Mouse (Mus musculus): ENCODE measurements around the gene Notch4. TPM values are rescaled to one million over a fixed set of nuclear protein-coding genes. Genes with fewer than 3 reads are reported as not detected.

Notch4 gene
- total RNA-seq, 2 experiments from 2014 or later = 29.2 to 39.3 TPM

DNA sequence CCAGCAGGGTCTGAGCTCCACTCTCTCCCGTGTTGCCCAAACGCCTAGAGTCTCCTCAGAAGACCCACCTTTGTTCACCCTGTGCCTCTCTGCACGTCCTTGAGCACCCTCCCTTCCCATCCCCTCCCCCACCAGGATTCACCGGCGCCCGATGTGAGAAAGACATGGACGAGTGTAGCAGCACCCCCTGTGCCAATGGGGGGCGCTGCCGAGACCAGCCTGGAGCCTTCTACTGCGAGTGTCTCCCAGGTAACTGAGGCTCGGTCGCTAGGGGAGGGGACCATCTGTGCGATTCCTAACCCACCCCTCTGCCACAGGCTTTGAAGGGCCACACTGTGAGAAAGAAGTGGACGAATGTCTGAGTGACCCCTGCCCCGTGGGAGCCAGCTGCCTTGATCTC lies 8.3 kb downstream of the Notch4 start:
- no peak for DNase-seq

DNA sequence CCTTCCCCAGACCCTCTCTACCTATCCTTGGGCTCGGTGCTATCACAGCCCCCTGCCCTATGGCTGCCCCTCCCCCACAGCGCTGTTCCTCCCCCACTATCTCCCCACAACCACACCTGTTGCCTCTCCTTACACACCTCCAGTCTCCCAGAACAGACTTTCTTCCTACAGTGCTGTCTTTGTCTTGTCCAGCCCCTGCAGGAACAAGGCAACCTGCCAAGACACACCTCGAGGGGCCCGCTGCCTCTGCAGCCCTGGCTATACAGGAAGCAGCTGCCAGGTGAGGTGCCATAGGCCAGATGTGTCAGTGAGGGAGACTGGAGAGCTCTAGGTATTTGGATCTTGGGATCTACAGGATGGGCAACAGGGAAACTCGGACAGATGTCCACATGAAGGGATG lies 12.5 kb downstream of the Notch4 start:
- no peak for DNase-seq

DNA sequence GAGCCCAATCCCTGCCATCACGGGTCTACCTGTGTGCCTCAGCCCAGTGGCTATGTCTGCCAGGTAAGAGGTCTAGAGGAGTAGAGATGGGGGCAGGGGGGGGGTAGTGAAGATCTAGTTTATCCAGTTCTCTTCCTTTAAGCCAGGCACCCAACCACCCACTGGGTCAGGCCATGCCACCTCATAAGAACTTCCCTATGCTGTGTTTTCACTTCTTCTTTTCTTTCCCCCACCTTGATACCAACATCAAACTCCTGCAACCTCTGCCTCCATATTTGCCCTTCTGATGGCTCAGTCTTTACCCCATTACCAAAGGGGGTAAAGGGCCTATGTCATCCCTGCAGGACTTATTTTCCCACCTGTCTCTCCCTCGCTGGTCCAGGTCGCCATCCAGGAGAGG lies 14.0 kb downstream of the Notch4 start:
- no peak for DNase-seq

DNA sequence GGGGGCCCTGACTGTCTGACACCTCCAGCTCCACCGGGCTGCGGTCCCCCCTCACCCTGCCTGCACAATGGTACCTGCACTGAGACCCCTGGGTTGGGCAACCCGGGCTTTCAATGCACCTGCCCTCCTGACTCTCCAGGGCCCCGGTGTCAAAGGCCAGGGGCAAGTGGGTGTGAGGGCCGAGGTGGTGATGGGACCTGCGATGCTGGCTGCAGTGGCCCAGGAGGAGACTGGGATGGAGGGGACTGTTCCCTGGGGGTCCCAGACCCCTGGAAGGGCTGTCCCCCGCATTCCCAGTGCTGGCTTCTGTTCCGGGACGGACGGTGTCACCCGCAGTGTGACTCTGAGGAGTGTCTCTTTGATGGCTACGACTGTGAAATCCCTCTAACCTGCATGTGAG lies 18.5 kb downstream of the Notch4 start:
- DNase-seq = no peak

DNA sequence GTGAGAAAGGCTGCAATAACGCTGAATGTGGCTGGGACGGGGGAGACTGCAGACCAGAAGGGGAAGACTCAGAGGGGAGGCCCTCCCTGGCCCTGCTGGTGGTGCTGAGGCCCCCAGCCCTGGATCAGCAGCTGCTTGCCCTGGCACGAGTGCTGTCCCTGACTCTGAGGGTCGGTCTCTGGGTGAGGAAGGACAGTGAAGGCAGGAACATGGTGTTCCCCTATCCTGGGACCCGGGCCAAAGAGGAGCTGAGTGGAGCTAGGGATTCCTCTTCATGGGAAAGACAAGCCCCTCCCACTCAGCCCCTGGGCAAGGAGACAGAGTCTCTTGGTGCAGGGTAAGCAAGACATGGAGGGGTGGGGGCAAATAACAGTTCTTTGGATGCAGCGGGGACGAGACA lies 19.3 kb downstream of the Notch4 start:
- no peak for DNase-seq

DNA sequence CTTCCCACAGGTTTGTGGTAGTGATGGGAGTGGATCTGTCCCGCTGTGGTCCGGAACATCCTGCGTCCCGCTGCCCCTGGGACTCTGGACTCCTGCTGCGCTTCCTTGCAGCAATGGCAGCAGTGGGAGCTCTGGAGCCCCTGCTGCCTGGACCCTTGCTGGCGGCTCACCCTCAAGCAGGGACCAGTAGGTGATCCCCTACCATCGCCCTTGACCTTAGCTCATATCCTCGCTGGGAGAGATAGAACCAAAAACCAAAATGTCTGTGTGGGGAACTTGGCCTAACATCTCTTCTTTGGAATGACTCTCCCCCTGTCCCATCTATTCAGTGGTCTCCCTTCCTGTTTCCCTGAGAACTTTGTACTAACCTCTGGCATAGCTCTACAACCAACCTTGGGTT lies 19.8 kb downstream of the Notch4 start:
- no peak for DNase-seq

DNA sequence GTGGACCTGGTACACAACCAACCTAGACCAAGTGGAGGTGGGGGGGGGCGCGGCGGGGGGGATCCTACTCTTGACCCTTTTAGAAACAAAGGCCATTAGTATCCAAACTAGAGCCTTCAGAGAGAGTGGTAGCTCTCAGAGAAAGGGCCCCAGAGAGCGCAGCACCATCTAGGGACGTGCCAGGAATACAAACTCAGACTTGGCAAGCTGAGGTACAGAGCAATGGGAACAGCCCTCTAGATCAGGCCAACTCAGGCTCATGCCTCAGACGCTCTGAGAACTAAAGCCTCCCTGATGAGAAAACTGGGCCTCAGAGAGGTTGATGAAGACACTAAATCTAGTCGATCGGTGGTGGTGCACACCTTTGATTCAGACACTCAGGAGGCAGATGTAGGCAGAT lies 21.1 kb downstream of the Notch4 start:
- DNase-seq = no peak

DNA sequence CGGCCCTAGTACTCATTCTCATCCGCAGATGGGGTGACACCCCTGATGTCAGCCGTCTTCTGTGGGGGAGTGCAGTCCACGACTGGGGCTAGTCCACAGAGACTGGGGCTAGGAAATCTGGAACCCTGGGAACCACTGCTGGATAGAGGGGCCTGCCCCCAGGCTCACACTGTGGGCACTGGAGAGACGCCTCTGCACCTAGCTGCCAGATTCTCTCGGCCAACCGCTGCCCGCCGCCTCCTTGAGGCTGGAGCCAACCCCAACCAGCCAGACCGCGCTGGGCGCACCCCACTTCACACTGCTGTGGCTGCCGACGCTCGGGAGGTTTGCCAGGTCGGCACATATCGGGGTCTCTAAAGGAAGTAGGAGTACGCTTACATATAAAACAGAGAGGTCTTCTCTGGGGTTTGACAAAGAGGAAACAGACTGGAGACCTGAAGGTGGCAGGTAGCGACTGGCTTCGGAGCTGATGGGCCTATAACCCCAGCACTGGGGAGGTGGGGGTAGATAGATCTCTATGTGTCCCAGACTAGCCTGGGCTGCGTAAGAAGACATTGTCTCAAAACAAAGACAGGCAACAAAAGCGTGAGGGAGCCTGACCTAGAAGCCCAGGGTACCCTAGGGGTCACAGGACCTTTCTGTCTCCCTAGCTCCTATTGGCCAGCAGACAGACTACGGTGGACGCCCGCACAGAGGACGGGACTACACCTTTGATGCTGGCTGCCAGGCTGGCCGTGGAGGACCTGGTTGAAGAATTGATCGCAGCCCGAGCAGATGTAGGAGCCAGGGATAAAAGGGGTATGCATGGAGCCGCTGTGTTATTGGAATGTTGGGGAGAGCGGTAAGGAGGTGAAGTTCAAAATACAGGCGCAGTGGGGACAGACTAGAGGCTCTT lies 22.1 kb downstream of the Notch4 start:
- DNase-seq = no peak

DNA sequence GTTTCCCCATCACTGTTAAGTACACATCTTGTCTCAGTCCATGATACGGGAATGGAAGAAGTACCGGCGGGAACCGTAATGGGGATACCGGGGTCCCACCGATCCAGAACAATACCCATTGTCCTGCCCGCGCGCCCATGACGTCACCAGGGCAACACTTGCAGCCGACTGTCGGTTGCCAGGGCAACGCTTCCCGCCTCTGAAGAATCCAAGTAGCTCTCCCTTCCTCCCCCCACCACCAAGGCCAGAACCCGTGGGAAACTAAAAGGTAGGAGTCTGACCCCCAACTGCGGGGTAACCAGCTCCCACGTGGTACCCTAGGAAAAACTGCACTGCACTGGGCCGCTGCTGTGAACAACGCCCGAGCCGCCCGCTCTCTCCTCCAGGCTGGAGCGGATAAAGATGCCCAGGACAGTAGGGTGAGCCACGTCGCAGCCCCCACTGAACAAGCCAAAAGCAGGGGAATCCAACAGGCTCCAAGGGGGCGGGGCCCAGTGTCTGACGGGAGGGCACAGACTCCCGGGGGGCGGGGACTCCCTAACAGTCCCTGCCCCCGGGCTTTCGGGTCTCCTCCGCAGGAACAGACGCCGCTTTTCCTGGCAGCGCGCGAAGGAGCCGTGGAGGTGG lies 22.8 kb downstream of the Notch4 start:
- DNase-seq = peak; percentile 90

DNA sequence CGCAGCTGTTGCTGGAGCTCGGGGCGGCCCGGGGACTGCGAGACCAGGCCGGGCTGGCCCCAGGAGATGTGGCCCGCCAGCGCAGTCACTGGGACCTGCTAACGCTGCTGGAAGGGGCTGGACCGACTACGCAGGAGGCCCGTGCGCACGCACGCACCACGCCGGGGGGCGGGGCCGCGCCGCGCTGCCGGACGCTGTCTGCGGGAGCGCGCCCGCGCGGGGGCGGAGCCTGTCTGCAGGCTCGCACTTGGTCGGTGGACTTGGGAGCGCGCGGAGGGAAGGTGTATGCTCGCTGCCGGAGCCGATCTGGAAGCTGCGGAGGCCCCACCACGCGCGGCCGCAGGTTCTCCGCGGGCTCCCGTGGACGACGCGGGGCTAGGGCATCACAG lies 23.3 kb downstream of the Notch4 start:
- DNase-seq = peak; percentile 97

DNA sequence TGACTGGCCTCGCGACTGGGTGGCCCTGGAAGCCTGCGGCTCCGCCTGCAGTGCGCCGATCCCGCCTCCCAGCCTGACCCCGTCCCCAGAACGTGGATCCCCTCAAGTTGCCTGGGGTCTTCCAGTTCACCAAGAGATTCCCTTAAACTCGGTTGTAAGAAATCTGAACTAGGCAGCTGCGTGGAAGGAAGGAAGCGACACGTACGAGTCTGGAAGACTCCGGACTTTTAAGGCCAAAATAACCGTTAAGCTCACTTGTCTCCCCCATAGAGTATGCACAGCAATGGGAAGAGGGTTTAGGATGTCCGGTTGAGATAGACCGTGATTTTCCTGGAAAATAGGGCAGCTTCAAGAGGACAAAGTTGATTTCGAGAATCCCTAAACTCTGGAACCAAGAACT lies 23.7 kb downstream of the Notch4 start:
- DNase-seq = no peak

DNA sequence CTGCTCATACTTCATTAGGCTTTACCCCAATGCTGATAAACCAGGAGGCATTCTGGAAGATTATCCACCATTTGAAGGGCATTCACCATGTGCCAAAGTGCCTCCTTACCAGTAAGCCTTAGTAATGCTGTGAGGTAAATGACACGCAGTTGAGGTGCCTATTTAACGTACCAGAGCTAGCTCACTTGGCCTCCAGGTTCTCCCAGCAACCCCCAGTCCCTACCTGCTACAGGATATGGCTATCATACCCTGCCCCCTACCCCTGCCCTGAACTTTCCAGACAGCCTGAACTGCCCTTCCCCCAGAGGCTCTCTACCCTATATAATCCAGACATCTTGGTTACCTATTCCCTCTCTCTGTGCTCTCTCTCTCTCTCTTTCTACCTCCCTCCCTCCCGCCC lies 24.7 kb downstream of the Notch4 start:
- DNase-seq = no peak

DNA sequence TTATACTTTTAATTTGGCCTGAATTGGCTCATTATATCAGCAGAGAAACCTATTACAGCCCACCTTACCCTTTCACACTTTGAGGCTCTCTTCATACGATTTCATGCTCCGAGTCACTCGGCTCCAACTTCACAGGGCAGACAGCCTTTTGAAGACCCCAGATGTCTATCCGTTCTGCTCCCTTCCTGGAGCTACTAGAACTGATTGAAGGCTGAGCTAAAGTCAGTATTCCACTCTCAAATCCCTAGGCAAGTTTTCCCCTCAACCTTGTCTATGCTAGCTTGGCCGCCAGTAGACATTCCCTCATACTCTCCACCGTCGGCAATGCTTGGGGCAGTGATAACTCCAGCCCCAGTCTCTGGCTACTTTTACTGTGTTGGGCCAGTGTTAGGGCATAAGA lies 25.1 kb downstream of the Notch4 start:
- DNase-seq = no peak

DNA sequence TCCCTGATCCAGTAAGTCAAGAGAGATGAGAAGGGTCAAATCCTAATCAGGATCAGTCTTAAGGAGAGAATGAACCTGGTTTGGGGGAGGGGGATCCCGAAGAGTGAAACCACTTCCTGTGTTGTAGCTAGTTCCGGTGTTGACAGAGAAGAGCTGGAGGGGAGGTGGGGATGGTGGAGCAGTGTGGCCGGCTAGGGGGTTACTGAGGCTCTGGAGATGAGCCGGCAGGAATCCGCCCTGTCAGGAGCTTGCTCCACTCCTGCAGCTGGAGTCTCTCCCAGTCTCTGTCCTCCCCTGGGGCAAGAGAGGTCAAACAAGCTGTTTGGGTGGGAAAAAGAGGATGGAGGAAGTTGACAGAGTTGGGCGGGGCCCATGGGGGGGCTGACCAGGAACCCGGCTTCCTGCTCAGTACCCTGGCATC lies 25.6 kb downstream of the Notch4 start, which contains the start of gene Gpsm3:
Gpsm3 (plus strand) TSS at position 126 of the 421 bp plus-strand sequence.
- peak; percentile 67 for DNase-seq

DNA sequence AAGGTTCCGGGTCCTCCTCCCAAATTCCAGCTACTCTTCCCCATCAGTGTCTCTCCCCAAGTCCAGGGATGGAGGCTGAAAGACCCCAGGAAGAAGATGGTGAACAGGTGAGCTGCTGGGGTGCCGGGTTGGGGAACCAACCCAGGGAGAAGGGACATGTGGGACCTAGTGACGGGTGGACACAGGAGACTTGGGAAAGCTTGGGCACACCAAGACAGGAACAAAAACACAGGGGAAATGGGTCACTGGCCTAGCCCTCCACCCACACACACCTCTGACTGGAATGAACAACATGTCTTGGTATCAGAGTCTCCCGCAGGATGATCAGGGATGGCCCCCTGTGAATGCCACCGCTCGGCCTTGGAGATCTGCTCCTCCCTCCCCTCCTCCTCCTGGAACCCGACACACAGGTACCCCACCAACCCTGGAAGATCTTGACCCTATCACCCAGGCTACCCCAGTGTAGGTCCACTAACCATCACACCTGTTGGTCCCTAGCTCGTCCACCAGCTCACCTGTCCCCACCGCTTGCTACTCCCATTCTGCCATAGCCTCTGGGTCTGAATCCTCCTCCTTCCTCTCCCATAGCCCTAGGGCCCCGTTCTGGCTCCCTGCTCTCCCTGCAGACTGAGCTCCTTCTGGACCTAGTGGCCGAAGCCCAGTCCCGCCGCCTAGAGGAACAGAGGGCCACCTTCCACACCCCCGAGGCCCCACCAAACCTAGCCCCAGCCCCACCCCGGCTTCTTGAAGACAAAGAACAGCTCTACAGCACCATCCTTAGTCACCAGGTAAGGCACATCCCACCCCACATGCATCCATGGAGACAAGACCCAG lies 26.3 kb downstream of the Notch4 start:
- no peak for DNase-seq

DNA sequence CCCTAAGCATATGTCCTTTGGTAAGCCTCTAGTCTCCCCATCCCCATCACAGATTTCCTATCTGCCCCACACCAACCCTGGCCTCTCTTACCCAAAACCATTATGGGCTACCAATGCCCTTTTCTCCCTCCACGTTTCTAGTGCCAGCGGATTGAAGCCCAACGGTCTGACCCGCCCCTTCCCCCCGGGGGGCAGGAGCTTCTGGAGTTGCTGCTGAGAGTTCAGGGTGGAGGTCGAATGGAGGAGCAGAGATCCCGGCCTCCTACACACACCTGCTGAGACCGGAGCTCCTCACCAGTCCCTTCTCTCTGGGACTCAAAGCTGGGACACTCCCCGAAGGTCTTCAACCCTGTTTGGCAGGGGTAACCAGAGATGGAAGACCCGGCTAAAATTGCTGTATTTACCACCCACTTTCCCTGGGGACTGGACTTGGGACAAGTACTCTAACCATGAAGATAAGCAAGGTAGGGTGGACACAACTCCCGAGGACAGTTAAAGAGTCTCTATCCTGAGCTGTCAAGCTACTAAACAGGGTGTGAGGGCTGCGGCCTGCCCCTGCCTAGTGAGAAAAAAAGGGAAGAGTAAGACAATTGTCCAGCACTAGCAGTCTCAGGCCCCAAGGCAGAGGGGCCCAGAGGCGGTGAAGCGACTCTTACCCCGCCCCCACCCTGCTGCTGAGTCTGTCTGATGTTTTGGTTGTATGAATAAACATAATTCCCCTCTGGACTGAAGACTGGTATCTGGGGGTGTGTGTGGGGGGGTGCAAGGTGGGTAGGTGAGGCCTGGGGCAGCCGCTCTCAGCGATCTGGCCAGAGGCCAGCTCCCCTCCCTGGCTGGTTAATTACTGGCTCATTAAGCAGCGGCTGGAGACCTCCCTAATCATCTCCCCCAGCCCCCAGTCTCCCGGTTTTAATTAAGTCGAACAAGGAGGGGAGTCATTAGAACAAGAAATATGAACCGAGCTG lies 27.2 kb downstream of the Notch4 start, which contains the start of gene Pbx2:
Pbx2 (plus strand) TSS at position 238 of the 965 bp plus-strand sequence.
- DNase-seq = no peak

DNA sequence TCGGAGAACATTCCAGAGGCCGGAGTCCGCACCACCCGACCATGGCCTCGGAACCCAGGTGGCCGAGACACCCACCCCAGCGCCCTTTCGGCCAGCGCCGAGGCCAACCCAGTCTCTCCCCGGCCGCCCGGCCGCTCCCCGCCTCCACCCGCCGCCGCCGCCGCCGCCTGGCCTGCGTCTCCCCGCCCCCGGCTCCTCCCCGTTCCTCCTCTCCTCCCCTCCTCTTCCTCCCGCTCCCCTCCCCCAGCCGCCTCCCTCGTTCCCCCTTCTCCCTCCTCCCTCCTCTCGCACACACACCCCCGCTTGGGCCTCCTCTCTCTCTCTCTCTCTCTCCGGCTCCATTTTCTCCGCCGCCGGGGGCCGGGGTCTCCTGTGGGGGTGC lies 27.9 kb downstream of the Notch4 start:
- DNase-seq = peak; percentile 95

DNA sequence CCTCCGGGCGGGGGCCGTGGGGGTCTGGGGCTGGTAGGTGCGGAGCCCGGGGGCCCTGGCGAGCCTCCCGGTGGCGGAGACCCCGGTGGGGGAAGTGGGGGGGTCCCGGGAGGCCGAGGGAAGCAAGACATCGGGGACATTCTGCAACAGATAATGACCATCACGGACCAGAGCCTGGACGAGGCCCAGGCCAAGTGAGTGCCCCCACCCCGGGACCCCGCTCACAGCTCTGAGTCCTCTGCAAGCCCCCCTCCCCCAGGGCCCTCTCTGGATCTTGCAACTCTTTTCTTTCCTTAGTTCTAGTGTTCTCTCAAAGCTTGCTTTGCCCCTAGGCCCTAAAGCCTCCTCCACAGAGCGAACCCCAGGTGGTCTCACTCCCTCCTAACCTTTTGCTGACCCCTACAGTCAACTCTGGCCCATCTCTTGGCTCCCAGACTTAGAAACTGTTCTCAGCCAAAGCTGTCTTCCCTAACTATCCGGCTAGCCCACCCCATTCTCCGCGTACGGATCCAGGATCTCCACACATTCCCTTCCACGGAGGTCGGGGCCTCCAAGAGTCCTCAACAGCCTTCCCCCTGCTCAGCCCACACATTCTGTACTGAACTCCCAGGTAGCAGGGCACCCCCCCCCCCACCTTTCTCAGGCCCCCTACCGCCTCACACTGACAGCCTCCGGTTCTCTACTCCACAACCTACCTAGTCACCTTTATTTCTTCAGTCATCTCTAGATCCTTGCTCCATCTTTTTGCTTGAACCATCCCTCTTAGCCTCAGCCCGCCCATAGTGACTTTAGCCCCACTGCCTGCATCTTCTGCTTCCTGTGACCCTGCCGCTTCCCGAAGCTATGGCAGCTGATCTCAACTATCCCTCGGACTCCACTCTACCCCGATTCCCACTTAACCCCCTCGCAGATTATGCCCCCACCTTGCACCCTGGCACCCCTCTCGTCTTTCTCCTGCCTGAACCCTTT lies 28.8 kb downstream of the Notch4 start:
- no peak for DNase-seq

DNA sequence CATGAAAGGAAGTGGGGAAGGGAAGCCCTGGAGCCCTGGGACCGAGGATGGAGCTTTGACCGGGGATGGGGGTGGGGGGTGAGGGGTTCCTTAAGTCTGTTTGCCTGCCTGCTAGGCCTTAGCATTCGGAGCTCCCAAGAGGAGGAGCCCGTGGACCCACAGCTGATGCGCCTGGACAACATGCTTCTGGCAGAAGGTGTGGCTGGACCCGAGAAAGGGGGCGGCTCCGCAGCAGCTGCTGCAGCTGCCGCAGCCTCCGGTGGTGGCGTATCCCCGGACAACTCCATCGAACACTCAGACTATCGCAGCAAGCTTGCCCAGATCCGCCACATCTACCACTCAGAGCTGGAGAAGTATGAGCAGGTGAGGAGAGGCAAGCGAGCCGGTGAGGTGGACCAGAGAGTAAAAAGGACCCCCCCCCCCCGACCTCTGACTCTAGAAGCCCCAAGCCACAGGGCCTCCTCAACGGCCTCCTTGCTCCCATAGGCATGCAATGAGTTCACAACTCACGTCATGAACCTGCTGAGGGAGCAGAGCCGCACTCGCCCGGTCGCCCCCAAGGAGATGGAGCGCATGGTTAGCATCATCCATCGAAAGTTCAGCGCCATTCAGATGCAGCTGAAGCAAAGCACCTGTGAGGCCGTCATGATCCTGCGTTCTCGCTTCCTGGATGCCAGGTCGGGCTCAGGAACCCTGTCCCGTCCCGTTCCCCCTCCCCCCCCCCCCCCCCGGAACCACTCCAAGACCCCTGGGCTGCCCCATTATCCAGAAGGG lies 29.9 kb downstream of the Notch4 start:
- DNase-seq = no peak

DNA sequence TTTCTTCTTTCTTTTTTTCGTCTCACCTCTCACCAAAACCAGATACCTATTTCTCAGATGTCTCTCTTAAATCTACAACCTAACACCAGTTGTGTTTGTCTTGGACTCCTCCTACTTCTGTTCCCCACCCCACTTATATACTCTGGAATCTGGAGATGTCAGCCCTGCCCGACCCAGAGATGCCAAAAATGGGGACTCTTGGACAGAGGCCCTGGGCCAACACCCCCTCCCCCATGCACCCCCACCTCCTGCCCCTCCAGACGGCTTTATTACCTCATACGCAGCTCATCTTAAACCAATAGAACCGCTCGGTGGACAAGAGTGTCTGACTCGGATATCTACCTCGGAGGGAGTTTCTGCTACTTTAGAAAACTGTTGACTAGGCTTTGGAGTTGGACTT lies 32.0 kb downstream of the Notch4 start:
- no peak for DNase-seq

Data from heart, postnatal 4 days (tissue).